Mouse (Mus musculus) midbrain, embryonic 10.5 days (tissue): ENCODE data around the gene Agpat1. TPM values are rescaled to one million over a fixed set of nuclear protein-coding genes. Genes with fewer than 3 reads are reported as not detected.

Source experiments
- DNase-seq: peaks from one replicate; pipeline ENCODE4 v3.0.0-alpha.2; 2017; ENCODE audit warnings: low spot score
- H3K27ac ChIP-seq: fragments of 300-500 bp; sonication (generic); replicated peaks from 2 replicates; pipeline ENCODE4 v1.5.1; 2016; ENCODE audit warnings: mild to moderate bottlenecking
- H3K27me3 ChIP-seq: fragments of 300-500 bp; sonication (generic); 2 replicates; pipeline ENCODE4 v1.6.1; 2016; ENCODE audit warnings: low read depth, mild to moderate bottlenecking; ENCODE audit not compliant: poor library complexity, severe bottlenecking
- H3K36me3 ChIP-seq: fragments of 300-500 bp; sonication (generic); 2 replicates; pipeline ENCODE4 v1.6.1; 2016; ENCODE audit warnings: mild to moderate bottlenecking, moderate library complexity
- H3K4me1 ChIP-seq: fragments of 300-500 bp; sonication (generic); 2 replicates; pipeline ENCODE4 v1.6.1; 2016
- H3K4me3 ChIP-seq: fragments of 300-500 bp; sonication (generic); 2 replicates; pipeline ENCODE4 v1.5.1; 2016; ENCODE audit warnings: mild to moderate bottlenecking, moderate library complexity
- H3K9me3 ChIP-seq: fragments of 300-500 bp; sonication (generic); replicated peaks from 2 replicates; pipeline ENCODE4 v1.6.1; 2016; ENCODE audit warnings: mild to moderate bottlenecking
- WGBS: fragments of 180-500 bp; shearing (Covaris S2); methylation state at CpG from one replicate; pipeline ENCODE4 v1.1.7; 2016; 5-methylcytosine and 5-hydroxymethylcytosine counted together
- polyA plus RNA-seq: library from polyadenylated mRNA; unstranded; fragments of >200 nt; fragmentation: Nextera tagmentation; extraction: Ambion mirVana; gene quantifications from 2 replicates; pipeline ENCODE4 v1.2.1, GENCODE M21; 2016

The Agpat1 gene
- polyA plus RNA-seq, 1 experiment from 2014 or later = 66.0 TPM

- Histone ChIP-seq H3K27me3 (peaks cover 59% of the 10 kb centered on the region), H3K4me1 (peaks cover 63% of the 10 kb centered on the region), H3K9me3 (no peaks in the 10 kb centered on the region), H3K36me3 (no peaks in the 10 kb centered on the region), H3K27ac (peak overlapping the region; percentile 64), H3K4me3 (peak overlapping the region; percentile 64)
- no peak for DNase-seq
- 3% methylated on average over 12 of the region's 12 CpGs for WGBS
These were observed 27.6 kb downstream of the Agpat1 start for GRCm38 (mm10) chr17:34631647-34632046.

- no peaks in the 10 kb centered on the region for H3K36me3 ChIP-seq
- peak overlapping the region; percentile 64 for H3K27ac ChIP-seq
- under 1% methylated on average over 26 of the region's 26 CpGs for WGBS
- peaks cover 58% of the 10 kb centered on the region for H3K4me1 ChIP-seq
- H3K9me3 ChIP-seq = no peaks in the 10 kb centered on the region
- H3K27me3 ChIP-seq = peaks cover 59% of the 10 kb centered on the region
- H3K4me3 ChIP-seq = peak overlapping the region; percentile 64
- DNase-seq = peak; percentile 54
These were observed 28.2 kb downstream of the Agpat1 start for GRCm38 (mm10) chr17:34632261-34632691.

DNA sequence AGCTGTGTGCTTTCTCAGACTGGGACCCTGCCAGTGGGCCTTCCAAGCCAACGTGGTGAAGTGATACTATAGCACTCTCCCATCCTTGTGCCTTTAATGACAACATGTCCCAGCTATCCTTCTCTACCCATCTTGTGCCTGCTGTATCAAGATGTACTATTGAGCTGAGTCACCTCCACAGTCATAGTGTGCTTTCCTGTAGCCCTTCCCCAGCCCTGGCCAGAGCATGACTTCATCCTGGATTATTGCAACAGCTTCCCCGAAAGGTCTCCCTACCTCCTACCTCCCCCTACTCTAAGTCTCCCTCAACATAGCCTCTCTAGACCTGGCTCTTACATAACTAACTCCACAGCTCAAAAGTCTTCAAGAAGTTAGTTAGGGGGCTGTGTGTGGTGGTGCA, 31.6 kb downstream of the Agpat1 start:
- H3K4me3 ChIP-seq = no peak overlapping the region
- DNase-seq = no peak
- peaks cover 28% of the 10 kb centered on the region for H3K4me1 ChIP-seq
- peaks cover 33% of the 10 kb centered on the region for H3K27me3 ChIP-seq
- no peak overlapping the region for H3K27ac ChIP-seq
- H3K9me3 ChIP-seq = no peaks in the 10 kb centered on the region
- WGBS = 80% methylated on average over 2 of the region's 2 CpGs
- H3K36me3 ChIP-seq = no peaks in the 10 kb centered on the region

DNA sequence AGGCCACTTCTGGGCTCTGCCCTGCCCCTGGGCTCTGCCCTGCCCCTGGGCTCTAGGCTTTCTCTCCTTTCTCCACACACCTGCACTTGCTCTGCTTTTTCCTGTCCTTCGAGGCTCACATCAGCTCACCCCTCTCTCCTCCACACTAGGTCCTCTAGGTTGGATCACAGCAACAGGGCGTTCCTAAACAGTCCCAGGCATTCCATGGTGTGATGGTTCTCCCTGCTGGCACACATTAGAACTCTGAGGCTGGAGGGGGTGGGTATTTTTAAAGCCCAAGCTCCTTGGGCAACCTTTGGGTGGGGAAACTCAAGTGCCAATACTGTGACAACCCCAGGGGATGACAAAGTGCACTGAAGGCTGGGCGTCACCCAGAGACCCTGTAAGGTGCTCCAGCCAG, 33.4 kb downstream of the Agpat1 start:
- no peaks in the 10 kb centered on the region for H3K9me3 ChIP-seq
- peaks cover 20% of the 10 kb centered on the region for H3K4me1 ChIP-seq
- H3K27ac ChIP-seq = 0 out of 2 replicates have a peak overlapping the region, but pooled peaks have one; percentile 5
- H3K27me3 ChIP-seq = peaks cover 16% of the 10 kb centered on the region
- H3K4me3 ChIP-seq = no peak overlapping the region
- 60% methylated on average over 3 of the region's 3 CpGs for WGBS
- no peak for DNase-seq
- H3K36me3 ChIP-seq = no peaks in the 10 kb centered on the region

DNA sequence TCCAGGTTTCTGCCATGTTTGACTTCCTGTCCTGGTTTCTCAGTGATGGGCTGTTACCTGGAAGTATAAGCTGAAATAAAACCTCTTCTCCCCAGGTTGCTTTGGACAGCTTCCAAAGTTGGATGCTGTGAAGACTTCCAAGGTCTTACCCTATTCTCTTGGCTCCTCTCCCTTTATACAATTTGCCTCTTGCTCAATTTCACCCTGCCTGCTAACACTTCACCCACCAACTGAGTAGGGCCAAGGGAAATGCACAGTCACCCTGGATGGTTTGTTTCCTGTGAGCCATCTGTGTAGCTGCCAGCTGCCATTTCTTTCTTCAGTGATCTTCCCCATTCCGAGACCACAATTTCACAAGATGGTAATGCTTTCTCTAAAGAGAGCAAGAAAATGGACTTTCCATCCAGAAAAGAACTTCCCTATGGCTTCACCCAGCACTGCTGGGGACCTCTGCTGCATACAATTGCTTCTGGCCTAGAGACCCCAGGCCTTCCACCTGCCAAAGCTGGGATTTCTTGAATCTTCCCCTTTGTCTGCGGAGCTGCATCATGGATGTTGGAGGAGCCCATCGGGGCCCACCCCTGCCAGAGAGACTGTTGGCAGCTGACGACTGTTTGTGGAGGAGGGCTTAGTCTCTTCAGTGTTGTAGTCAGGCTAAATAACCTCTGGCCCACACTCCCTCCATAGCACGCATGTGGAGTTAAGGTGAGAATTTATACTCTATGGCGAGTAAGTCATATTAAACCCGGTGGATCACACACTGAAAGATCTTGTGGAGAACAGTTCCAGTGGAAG, 35.6 kb downstream of the Agpat1 start:
- Histone ChIP-seq H3K36me3 (no peaks in the 10 kb centered on the region), H3K27me3 (no peaks in the 10 kb centered on the region), H3K4me3 (no peak overlapping the region), H3K4me1 (peaks cover 13% of the 10 kb centered on the region), H3K27ac (0 out of 2 replicates have a peak overlapping the region, but pooled peaks have one; percentile 85), H3K9me3 (no peaks in the 10 kb centered on the region)
- 86% methylated on average over 7 of the region's 7 CpGs for WGBS
- DNase-seq = no peak

GRCm38 (mm10) chr17:34640778-34641601, 36.9 kb downstream of the Agpat1 start:
- 18% methylated on average over 11 of the region's 11 CpGs for WGBS

GRCm38 (mm10) chr17:34641945-34642344, 37.9 kb downstream of the Agpat1 start:
- no peak for DNase-seq
- peaks cover 33% of the 10 kb centered on the region for H3K4me1 ChIP-seq
- H3K36me3 ChIP-seq = peaks cover 11% of the 10 kb centered on the region
- H3K4me3 ChIP-seq = no peak overlapping the region
- H3K27me3 ChIP-seq = no peaks in the 10 kb centered on the region
- H3K9me3 ChIP-seq = no peaks in the 10 kb centered on the region
- H3K27ac ChIP-seq = peak overlapping the region; percentile 85; the same call in 1 of the 2 replicates
- 90% methylated on average over 3 of the region's 3 CpGs for WGBS

More at GRCm38 (mm10) chr17:34640778-34641601, 36.9 kb downstream of the Agpat1 start:
- Histone ChIP-seq H3K4me1 (peaks cover 26% of the 10 kb centered on the region), H3K27ac (peak overlapping the region; percentile 85), H3K4me3 (peak overlapping the region; percentile 29), H3K27me3 (no peaks in the 10 kb centered on the region), H3K9me3 (no peaks in the 10 kb centered on the region), H3K36me3 (peaks cover 6% of the 10 kb centered on the region)
- peak; percentile 57 for DNase-seq

GRCm38 (mm10) chr17:34643379-34643778, 39.3 kb downstream of the Agpat1 start:
- peaks cover 43% of the 10 kb centered on the region for H3K4me1 ChIP-seq

DNA sequence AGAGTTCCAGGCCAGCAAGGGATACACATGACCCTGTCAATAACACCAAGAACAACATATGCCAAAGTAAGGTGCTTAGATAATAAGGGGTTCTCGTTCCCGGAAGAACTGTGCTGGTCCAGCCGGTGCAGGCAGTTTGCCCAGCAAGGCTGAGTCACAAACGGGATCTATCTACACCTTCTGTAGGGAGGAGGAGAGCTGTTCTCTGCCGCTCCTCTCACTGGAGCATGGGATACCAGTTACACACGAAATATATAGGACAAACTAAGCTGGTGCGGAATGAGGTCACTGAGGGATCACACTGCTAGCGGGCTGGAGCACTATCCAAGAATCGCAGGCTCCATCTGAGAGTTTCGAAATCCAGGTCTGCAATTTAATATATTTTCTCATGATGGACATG, 39.9 kb downstream of the Agpat1 start:
- H3K27ac ChIP-seq = peak overlapping the region; percentile 83
- peaks cover 19% of the 10 kb centered on the region for H3K36me3 ChIP-seq
- no peaks in the 10 kb centered on the region for H3K27me3 ChIP-seq
- peaks cover 49% of the 10 kb centered on the region for H3K4me1 ChIP-seq
- no peaks in the 10 kb centered on the region for H3K9me3 ChIP-seq
- WGBS = 82% methylated on average over 10 of the region's 10 CpGs
- no peak for DNase-seq
- H3K4me3 ChIP-seq = no peak overlapping the region

More at GRCm38 (mm10) chr17:34643379-34643778, 39.3 kb downstream of the Agpat1 start:
- Histone ChIP-seq H3K27ac (no peak overlapping the region), H3K36me3 (peaks cover 14% of the 10 kb centered on the region), H3K4me3 (no peak overlapping the region), H3K9me3 (no peaks in the 10 kb centered on the region), H3K27me3 (no peaks in the 10 kb centered on the region)
- no peak for DNase-seq
- WGBS = 95% methylated on average over 4 of the region's 4 CpGs

DNA sequence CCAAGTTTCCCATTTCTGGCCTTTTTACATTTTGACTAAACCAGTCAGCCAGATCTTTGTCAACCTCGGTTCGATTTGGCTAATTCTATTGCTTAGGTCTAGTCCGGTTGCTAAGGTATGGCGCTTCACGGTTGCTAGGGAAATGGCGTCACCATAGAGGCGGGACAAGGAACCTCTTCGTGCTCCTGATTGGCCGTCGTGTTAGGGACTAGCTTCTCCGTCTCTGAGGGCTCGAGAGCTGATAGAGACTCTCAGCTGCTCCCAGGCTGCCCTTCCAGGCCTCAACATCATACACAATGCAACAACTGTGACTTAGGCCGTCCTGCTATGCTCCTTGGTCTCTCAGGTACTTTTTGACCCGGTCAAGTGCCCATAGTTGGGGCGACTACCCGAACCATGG, 40.5 kb downstream of the Agpat1 start, which contains the start of gene Fkbpl:
Gene Fkbpl, plus strand, starts transcription at position 157 of the 400 bp plus-strand sequence.
- H3K9me3 ChIP-seq = no peaks in the 10 kb centered on the region
- H3K27me3 ChIP-seq = no peaks in the 10 kb centered on the region
- H3K4me1 ChIP-seq = peaks cover 49% of the 10 kb centered on the region
- peak; percentile 92 for DNase-seq
- under 1% methylated on average over 16 of the region's 16 CpGs for whole genome bisulfite sequencing
- peaks cover 26% of the 10 kb centered on the region for H3K36me3 ChIP-seq
- peak within 1 kb of the TSS; percentile 82 for H3K4me3 ChIP-seq
- H3K27ac ChIP-seq = peak within 1 kb of the TSS; percentile 83

- Histone ChIP-seq H3K4me3 (peak overlapping the region; percentile 82), H3K27me3 (no peaks in the 10 kb centered on the region), H3K36me3 (peaks cover 33% of the 10 kb centered on the region), H3K4me1 (peaks cover 49% of the 10 kb centered on the region), H3K9me3 (no peaks in the 10 kb centered on the region), H3K27ac (peak overlapping the region; percentile 83; the same call in 1 of the 2 replicates)
- DNase-seq = no peak
- 44% methylated on average over 10 of the region's 10 CpGs for WGBS
These were observed 41.3 kb downstream of the Agpat1 start for GRCm38 (mm10) chr17:34645256-34645829.

DNA sequence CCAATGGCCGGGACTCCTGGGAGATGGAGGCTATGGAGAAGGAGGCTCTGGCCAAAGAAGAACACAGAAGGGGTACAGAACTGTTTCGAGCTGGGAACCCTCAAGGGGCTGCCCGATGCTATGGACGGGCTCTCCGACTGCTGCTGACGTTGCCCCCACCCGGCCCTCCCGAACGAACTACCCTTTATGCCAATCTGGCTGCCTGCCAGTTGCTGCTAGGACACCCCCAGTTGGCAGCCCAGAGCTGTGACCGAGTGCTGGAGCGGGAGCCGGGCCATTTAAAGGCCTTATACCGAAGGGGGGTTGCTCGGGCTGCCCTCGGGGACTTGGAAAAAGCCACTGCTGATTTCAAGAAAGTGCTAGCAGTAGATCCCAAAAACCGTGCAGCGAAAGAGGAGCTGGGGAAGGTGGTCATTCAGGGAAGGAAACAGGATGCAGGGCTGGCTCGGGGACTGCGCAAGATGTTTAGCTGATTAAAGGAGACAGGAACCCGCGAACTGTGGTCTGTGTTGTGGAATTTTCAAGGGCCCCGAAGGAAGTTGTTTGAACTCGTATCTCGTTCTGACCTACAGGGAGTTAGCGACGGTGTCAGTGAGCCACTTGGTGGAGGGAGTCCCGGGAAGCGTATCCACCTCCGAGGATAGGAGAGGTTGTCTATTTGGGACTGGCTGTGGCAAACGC, 41.9 kb downstream of the Agpat1 start:
- peak overlapping the region; percentile 82 for H3K4me3 ChIP-seq
- 93% methylated on average over 30 of the region's 30 CpGs for WGBS
- no peak for DNase-seq

More for the DNA sequence above, 41.9 kb downstream of the Agpat1 start:
- Histone ChIP-seq H3K27me3 (no peaks in the 10 kb centered on the region), H3K9me3 (no peaks in the 10 kb centered on the region), H3K36me3 (peaks cover 40% of the 10 kb centered on the region), H3K4me1 (peaks cover 44% of the 10 kb centered on the region), H3K27ac (no peak overlapping the region; the same call in 1 of the 2 replicates)
